Mouse (Mus musculus) liver, adult 2 months (tissue): ENCODE results near the gene Ppp1r21.

Source experiments
- CTCF ChIP-seq: fragments of 200-500 bp; IDR thresholded peaks from 2 replicates; pipeline ENCODE4 v1.5.1; 2011; ENCODE audit warnings: low read depth, low read length, control low read depth
- POLR2A ChIP-seq: fragments of 200-500 bp; IDR thresholded peaks from 2 replicates; pipeline ENCODE4 v1.6.1; 2011; ENCODE audit warnings: low read length, control low read depth; ENCODE audit not compliant: insufficient read depth; ENCODE audit errors: extremely low read depth

GRCm38 (mm10) chr17:88578522-88579242, 48.8 kb downstream of the Ppp1r21 start:
- TF ChIP-seq POLR2A, result no peak
- TF ChIP-seq CTCF, result no peak
